Mouse (Mus musculus): ENCODE results near the gene Ssh2.

DNA sequence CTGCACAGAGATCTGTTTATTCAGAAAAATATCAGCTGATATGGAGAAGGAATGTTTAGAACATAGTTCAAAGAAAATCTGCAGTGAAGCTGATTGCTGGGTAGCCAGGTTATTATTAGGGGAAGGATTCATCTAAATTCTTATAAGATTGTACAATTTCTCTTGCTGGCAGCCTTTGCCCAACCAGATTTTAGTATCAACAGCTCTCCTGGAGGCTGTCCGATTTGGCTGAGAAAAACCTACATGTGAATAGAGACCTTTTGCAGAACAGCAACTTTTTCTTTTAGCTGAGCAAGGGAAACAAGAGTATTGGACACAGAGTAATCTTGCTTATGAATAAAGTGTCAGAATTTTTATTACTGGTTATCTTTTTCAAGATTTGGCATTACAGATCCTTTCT is 212.4 kb downstream of the Ssh2 start:
- no peak for TF ChIP-seq CTCF (IDR thresholded peaks at IDR 0.05; ENCODE audit: low read depth, low read length)
- no peak for TF ChIP-seq POLR2A (IDR thresholded peaks at IDR 0.05; ENCODE audit: insufficient read depth, low read length)
- TF ChIP-seq EP300 (IDR thresholded peaks at IDR 0.05; ENCODE audit: insufficient read depth, low read depth, low read length) = no peak
